Mouse (Mus musculus): ENCODE results near the gene Vav2. TPM values are rescaled to one million over a fixed set of nuclear protein-coding genes. Genes with fewer than 3 reads are reported as not detected.

Gene Vav2
- total RNA-seq, 4 experiments from 2014 or later = 2.0 to 2.2 (median 2.0) TPM

GRCm38 (mm10) chr2:27278859-27279258 is 148.0 kb downstream of the Vav2 start:
- no peak for DNase-seq (ENCODE audit: low spot score in 2 of 2)

- no peak for DNase-seq (ENCODE audit: low spot score in 2 of 2)
Measured at GRCm38 (mm10) chr2:27268325-27268724, 158.5 kb downstream of the Vav2 start.

GRCm38 (mm10) chr2:27265819-27266218 is 161.0 kb downstream of the Vav2 start:
- DNase-seq (ENCODE audit: low spot score in 2 of 2) = no peak

GRCm38 (mm10) chr2:27262984-27263383 is 163.8 kb downstream of the Vav2 start:
- DNase-seq (ENCODE audit: low spot score in 2 of 2) = no peak

GRCm38 (mm10) chr2:27251434-27251833 is 175.4 kb downstream of the Vav2 start:
- DNase-seq (ENCODE audit: low spot score in 2 of 2) = no peak

GRCm38 (mm10) chr2:27248211-27248610 is 178.6 kb downstream of the Vav2 start, which contains the start of gene Sardh:
TSS of gene Sardh (minus strand) at chr2:27248337.
- no peak for DNase-seq (ENCODE audit: low spot score in 2 of 2)

- no peak for DNase-seq (ENCODE audit: low spot score in 2 of 2)
Measured at GRCm38 (mm10) chr2:27247487-27247863, 179.4 kb downstream of the Vav2 start.

- peak; percentile 70 to 81 for DNase-seq (ENCODE audit: low spot score in 2 of 2)
Measured at GRCm38 (mm10) chr2:27246712-27247486, 179.9 kb downstream of the Vav2 start.

GRCm38 (mm10) chr2:27245947-27246346 is 180.9 kb downstream of the Vav2 start:
- no peak for DNase-seq (ENCODE audit: low spot score in 2 of 2)

GRCm38 (mm10) chr2:27237342-27237741 is 189.5 kb downstream of the Vav2 start:
- DNase-seq (ENCODE audit: low spot score in 2 of 2) = peak in 1 of 2 experiments; percentile 47

- peak; percentile 34 to 36 for DNase-seq (ENCODE audit: low spot score in 2 of 2)
Measured at GRCm38 (mm10) chr2:27235729-27236128, 191.1 kb downstream of the Vav2 start.

- DNase-seq (ENCODE audit: low spot score in 2 of 2) = no peak
Measured at GRCm38 (mm10) chr2:27232376-27232775, 194.5 kb downstream of the Vav2 start.

- DNase-seq (ENCODE audit: low spot score in 2 of 2) = no peak
Measured at GRCm38 (mm10) chr2:27229481-27230105, 197.2 kb downstream of the Vav2 start.

GRCm38 (mm10) chr2:27228809-27229480 is 197.9 kb downstream of the Vav2 start:
- DNase-seq (ENCODE audit: low spot score in 2 of 2) = no peak

GRCm38 (mm10) chr2:27226572-27226971 is 200.3 kb downstream of the Vav2 start:
- no peak for DNase-seq (ENCODE audit: low spot score in 2 of 2)

GRCm38 (mm10) chr2:27223012-27223421 is 203.8 kb downstream of the Vav2 start:
- DNase-seq (ENCODE audit: low spot score in 2 of 2) = no peak

- no peak for DNase-seq (ENCODE audit: low spot score in 2 of 2)
Measured at GRCm38 (mm10) chr2:27218569-27218968, 208.3 kb downstream of the Vav2 start.

GRCm38 (mm10) chr2:27218121-27218544 is 208.7 kb downstream of the Vav2 start:
- no peak for DNase-seq (ENCODE audit: low spot score in 2 of 2)

- DNase-seq (ENCODE audit: low spot score in 2 of 2) = no peak
Measured at GRCm38 (mm10) chr2:27215537-27215936, 211.3 kb downstream of the Vav2 start.
